Comparison of ENCODE assay signal across 8 mouse cellular contexts in the genomic region with DNA sequence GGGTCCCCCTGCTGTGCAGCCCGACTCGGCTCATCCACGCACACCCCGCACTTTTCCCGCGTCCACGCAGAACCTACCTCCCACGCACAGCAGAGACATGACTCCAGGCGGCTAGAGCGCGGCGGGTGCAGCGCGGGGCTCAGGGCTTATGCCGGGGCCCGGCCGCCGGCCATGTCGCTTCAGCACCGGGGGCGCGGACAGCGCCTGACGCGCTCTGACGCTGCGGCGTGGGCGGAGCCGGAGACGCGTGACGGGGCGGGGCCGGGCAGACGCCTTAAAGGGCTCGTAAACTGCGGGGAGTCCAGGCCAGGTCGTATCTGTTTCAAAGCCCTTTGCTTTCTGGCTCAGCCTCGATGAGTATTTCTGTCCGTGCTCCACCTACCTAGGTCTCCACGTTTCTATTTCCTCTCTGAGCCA. TPM values are rescaled to one million over a fixed set of nuclear protein-coding genes. Genes with fewer than 3 reads are reported as not detected.
DNase-seq lines count a peak whose midpoint lies in the region; ATAC-seq lines count a peak whose summit lies in the region.

A gene (minus strand): TSS at position 209 of the 417 bp plus-strand sequence.

- no peaks in the 10 kb centered on the region for H3K9me3 ChIP-seq in hindbrain, embryonic 16.5 days (ENCODE audit: control insufficient read depth, low read length)

- peak; percentile 76 for DNase-seq in WW6 (ENCODE audit: low read depth, low spot score)
- peak; percentile 92 to 95 for DNase-seq in cerebellum, postnatal 36 days
- DNase-seq in gastrocnemius, adult 18-20 months (ENCODE audit: low spot score) = peak; percentile 86
- peak; percentile 93 to 94 for DNase-seq in left cerebral cortex, adult 18-20 months (ENCODE audit: low spot score in 2 of 2)
- peak; percentile 90 to 93 for DNase-seq in lung, postnatal 4 days
- peak; percentile 91 for DNase-seq in retina, postnatal 1 day
- DNase-seq in thymus, postnatal 4 days = peak; percentile 98

- WGBS in hindbrain, embryonic 16.5 days = 0% methylated on average over 37 of the region's 42 CpGs

- H3K36me3 ChIP-seq in hindbrain, embryonic 16.5 days (ENCODE audit: control insufficient read depth, insufficient read depth, low read length) = no peaks in the 10 kb centered on the region

- H3K4me2 ChIP-seq in hindbrain, embryonic 16.5 days (ENCODE audit: low read length) = peak within 1 kb of the TSS; percentile 81

- no peaks in the 10 kb centered on the region for H3K27me3 ChIP-seq in hindbrain, embryonic 16.5 days (replicated peaks; ENCODE audit: control insufficient read depth, insufficient read depth, low read length)

- H3K9ac ChIP-seq in hindbrain, embryonic 16.5 days (ENCODE audit: low read depth, low read length) = peak within 1 kb of the TSS; percentile 84

- peaks cover 42% of the 10 kb centered on the region for H3K4me1 ChIP-seq in hindbrain, embryonic 16.5 days (ENCODE audit: control insufficient read depth, insufficient read depth, low read depth, low read length)

- ATAC-seq in hindbrain, embryonic 16.5 days = peak; percentile 73

- peak within 1 kb of the TSS; percentile 94 for H3K27ac ChIP-seq in hindbrain, embryonic 16.5 days (ENCODE audit: low read depth, low read length)

- peak within 1 kb of the TSS; percentile 92 for H3K4me3 ChIP-seq in hindbrain, embryonic 16.5 days (ENCODE audit: low read length)

RNA-seq across cellular contexts. Expression of the gene that starts here (rescaled TPM):
- total RNA-seq in gastrocnemius, adult 18-20 months (2021) = not detected
- polyA plus RNA-seq in hindbrain, embryonic 16.5 days (2015; fragmentation: Nextera tagmentation; extraction: Ambion mirVana) = 22.4 and 23.1 TPM in 2 replicates
- 100 to 1,000 TPM; 267 to 296 TPM for total RNA-seq in left cerebral cortex, adult 18-20 months (2021)

Comparison
In these comparisons a context has a peak if more than half of its experiments do, and no peak if none do; other contexts are left out.
1. Peak in every context shown above with its lines: DNase-seq, ATAC-seq, H3K4me3 ChIP-seq and H3K27ac ChIP-seq.
2. RNA of the gene that starts here (total RNA-seq): 267 to 296 TPM in left cerebral cortex, adult 18-20 months; not detected in gastrocnemius, adult 18-20 months; every median in the first group is over 100 times any median in the second.
3. Peak in DNase-seq in gastrocnemius, adult 18-20 months; RNA of the gene not detected or under 1 TPM.